Mouse (Mus musculus) lung, embryonic 14.5 days (tissue): ENCODE results near the gene Tmem150a. TPM values are rescaled to one million over a fixed set of nuclear protein-coding genes. Genes with fewer than 3 reads are reported as not detected.

Experiments used
- ATAC-seq: fragments of 200-750 bp; cut with Nextera tagmentation; 2 replicates; pipeline ENCODE4 v1.8.0; 2017; ENCODE audit warnings: mild to moderate bottlenecking, moderate TSS enrichment, moderate library complexity; ENCODE audit not compliant: insufficient read depth
- DNase-seq: peaks from one replicate; pipeline ENCODE4 v3.0.0-alpha.2; 2015
- H3K27ac ChIP-seq: fragments of 300-500 bp; sonication (generic); 2 replicates; pipeline ENCODE4 v1.5.1; 2014; ENCODE audit warnings: low read depth, mild to moderate bottlenecking, moderate library complexity
- H3K27me3 ChIP-seq: fragments of 300-500 bp; sonication (generic); 2 replicates; pipeline ENCODE4 v1.6.1; 2014; ENCODE audit warnings: low read length, control low read depth; ENCODE audit not compliant: insufficient read depth
- H3K36me3 ChIP-seq: fragments of 300-500 bp; sonication (generic); 2 replicates; pipeline ENCODE4 v1.6.1; 2014; ENCODE audit warnings: control low read depth; ENCODE audit not compliant: insufficient read depth
- H3K4me1 ChIP-seq: fragments of 300-500 bp; sonication (generic); 2 replicates; pipeline ENCODE4 v1.6.1; 2014; ENCODE audit warnings: antibody characterized with exemption, control low read depth; ENCODE audit not compliant: insufficient read depth
- H3K4me2 ChIP-seq: fragments of 300-500 bp; sonication (generic); 2 replicates; pipeline ENCODE4 v1.6.1; 2014; ENCODE audit warnings: mild to moderate bottlenecking
- H3K4me3 ChIP-seq: fragments of 300-500 bp; sonication (generic); 2 replicates; pipeline ENCODE4 v1.5.1; 2014; ENCODE audit warnings: low read depth, low read length
- H3K9ac ChIP-seq: fragments of 300-500 bp; sonication (generic); 2 replicates; pipeline ENCODE4 v1.6.1; 2014
- H3K9me3 ChIP-seq: fragments of 300-500 bp; sonication (generic); 2 replicates; pipeline ENCODE4 v1.6.1; 2016; ENCODE audit warnings: low read depth, low read length, control low read depth
- CTCF ChIP-seq: IDR thresholded peaks from 2 replicates; pipeline ENCODE4 v1.5.1; 2016; ENCODE audit warnings: antibody characterized with exemption, low read depth
- WGBS: fragments of 180-500 bp; shearing (Covaris S2); extraction: QIAGEN DNeasy Blood & Tissue Kit; methylation state at CpG from one replicate; pipeline ENCODE4 v1.1.7; 2014; 5-methylcytosine and 5-hydroxymethylcytosine counted together
- polyA plus RNA-seq: library from polyadenylated mRNA; unstranded; fragments of >200 nt; fragmentation: Nextera tagmentation; extraction: Ambion mirVana; gene quantifications from 2 replicates; pipeline ENCODE4 v1.2.1, GENCODE M21; 2014

Tmem150a gene
- polyA plus RNA-seq, 1 experiment from 2014 or later = 10.3 TPM

GRCm38 (mm10) chr6:72380131-72380770, 25.0 kb downstream of the Tmem150a start, which contains the start of gene Vamp5:
TSS of gene Vamp5 (minus strand) at chr6:72380468.
- Histone ChIP-seq H3K4me2 (peak within 1 kb of the TSS; percentile 73), H3K9ac (peak within 1 kb of the TSS; percentile 67), H3K9me3 (no peaks in the 10 kb centered on the region), H3K36me3 (peaks cover 5% of the 10 kb centered on the region; the same call in 1 of the 2 replicates), H3K27ac (peak within 1 kb of the TSS; percentile 44), H3K4me1 (no peaks in the 10 kb centered on the region), H3K4me3 (peak within 1 kb of the TSS; percentile 55), H3K27me3 (no peaks in the 10 kb centered on the region)
- TF ChIP-seq CTCF = peak; percentile 26
- DNase-seq (peak; percentile 72), ATAC-seq (peak; percentile 87)
- WGBS = 1% methylated on average over 49 of the region's 49 CpGs

GRCm38 (mm10) chr6:72382494-72382893, 27.2 kb downstream of the Tmem150a start:
- H3K27me3 ChIP-seq = no peaks in the 10 kb centered on the region
- no peaks in the 10 kb centered on the region for H3K9me3 ChIP-seq
- peaks cover 16% of the 10 kb centered on the region for H3K36me3 ChIP-seq
- ATAC-seq (no peak), DNase-seq (no peak)
- no peak for TF ChIP-seq CTCF
- no peak overlapping the region for H3K9ac ChIP-seq
- H3K27ac ChIP-seq = no peak overlapping the region
- 72% methylated on average over 6 of the region's 6 CpGs for WGBS
- H3K4me1 ChIP-seq = no peaks in the 10 kb centered on the region
- no peak overlapping the region for H3K4me3 ChIP-seq
- no peak overlapping the region for H3K4me2 ChIP-seq

GRCm38 (mm10) chr6:72383142-72383820, 28.0 kb downstream of the Tmem150a start:
- no peaks in the 10 kb centered on the region for H3K4me1 ChIP-seq
- peaks cover 20% of the 10 kb centered on the region for H3K36me3 ChIP-seq
- no peak overlapping the region for H3K4me2 ChIP-seq
- no peaks in the 10 kb centered on the region for H3K9me3 ChIP-seq
- no peak overlapping the region for H3K27ac ChIP-seq
- 80% methylated on average over 6 of the region's 6 CpGs for WGBS
- no peaks in the 10 kb centered on the region for H3K27me3 ChIP-seq
- no peak for TF ChIP-seq CTCF
- no peak for ATAC-seq
- no peak overlapping the region for H3K9ac ChIP-seq
- H3K4me3 ChIP-seq = no peak overlapping the region
- DNase-seq = no peak

GRCm38 (mm10) chr6:72383952-72384351, 28.7 kb downstream of the Tmem150a start:
- Histone ChIP-seq H3K4me3 (no peak overlapping the region), H3K9ac (no peak overlapping the region), H3K4me1 (0 out of 2 replicates have a peak, but pooled peaks cover 3% of the 10 kb centered on the region), H3K9me3 (no peaks in the 10 kb centered on the region), H3K36me3 (peaks cover 26% of the 10 kb centered on the region), H3K4me2 (no peak overlapping the region), H3K27ac (no peak overlapping the region), H3K27me3 (no peaks in the 10 kb centered on the region)
- DNase-seq = no peak
- 92% methylated on average over 7 of the region's 7 CpGs for WGBS
- no peak for ATAC-seq
- TF ChIP-seq CTCF = no peak

- 63% methylated on average over 4 of the region's 4 CpGs for WGBS
- Histone ChIP-seq H3K27me3 (no peaks in the 10 kb centered on the region), H3K27ac (no peak overlapping the region), H3K4me1 (0 out of 2 replicates have a peak, but pooled peaks cover 7% of the 10 kb centered on the region), H3K36me3 (peaks cover 26% of the 10 kb centered on the region), H3K4me2 (no peak overlapping the region), H3K9me3 (no peaks in the 10 kb centered on the region), H3K9ac (no peak overlapping the region), H3K4me3 (no peak overlapping the region)
- ATAC-seq (no peak), DNase-seq (no peak)
- no peak for TF ChIP-seq CTCF
Observed at GRCm38 (mm10) chr6:72385258-72385657, 30.0 kb downstream of the Tmem150a start.

- no peak overlapping the region for H3K9ac ChIP-seq
- no peaks in the 10 kb centered on the region for H3K9me3 ChIP-seq
- H3K27me3 ChIP-seq = no peaks in the 10 kb centered on the region
- no peak overlapping the region for H3K27ac ChIP-seq
- TF ChIP-seq CTCF = no peak
- ATAC-seq (no peak), DNase-seq (no peak)
- H3K4me3 ChIP-seq = no peak overlapping the region
- H3K4me1 ChIP-seq = 0 out of 2 replicates have a peak, but pooled peaks cover 7% of the 10 kb centered on the region
- no peak overlapping the region for H3K4me2 ChIP-seq
- H3K36me3 ChIP-seq = peaks cover 26% of the 10 kb centered on the region
- 91% methylated on average over 2 of the region's 2 CpGs for WGBS
Observed at GRCm38 (mm10) chr6:72386561-72386960, 31.3 kb downstream of the Tmem150a start.

- Histone ChIP-seq H3K4me1 (0 out of 2 replicates have a peak, but pooled peaks cover 7% of the 10 kb centered on the region), H3K4me2 (no peak overlapping the region; the same call in 1 of the 2 replicates), H3K9ac (no peak overlapping the region), H3K36me3 (peaks cover 26% of the 10 kb centered on the region), H3K27ac (no peak overlapping the region), H3K27me3 (no peaks in the 10 kb centered on the region), H3K4me3 (no peak overlapping the region), H3K9me3 (no peaks in the 10 kb centered on the region)
- 85% methylated on average over 3 of the region's 3 CpGs for WGBS
- ATAC-seq = no peak
- TF ChIP-seq CTCF = no peak
- DNase-seq = no peak
Observed at GRCm38 (mm10) chr6:72387816-72388215, 32.6 kb downstream of the Tmem150a start.
